Mouse (Mus musculus) myocyte (in vitro differentiated cells): ENCODE results near the gene Bst1. TPM values are rescaled to one million over a fixed set of nuclear protein-coding genes. Genes with fewer than 3 reads are reported as not detected.

ENCODE experiments used
- H3K27me3 ChIP-seq: one replicate; pipeline ENCODE4 v1.6.1; 2011; ENCODE audit not compliant: control insufficient read depth, insufficient read depth, insufficient read length
- H3K36me3 ChIP-seq: one replicate; pipeline ENCODE4 v1.6.1; 2011; ENCODE audit not compliant: control insufficient read depth, insufficient read depth
- H3K4me2 ChIP-seq: one replicate; pipeline ENCODE4 v1.6.1; 2011; ENCODE audit warnings: low read depth, control low read depth
- H3K4me3 ChIP-seq: one replicate; pipeline ENCODE4 v1.5.1; 2011; ENCODE audit warnings: mild to moderate bottlenecking, control low read depth, moderate library complexity
- H3K79me2 ChIP-seq: one replicate; pipeline ENCODE4 v1.6.1; 2011; ENCODE audit not compliant: control insufficient read depth, insufficient read depth
- H3ac ChIP-seq: one replicate; pipeline ENCODE4 v1.6.1; 2011; ENCODE audit not compliant: control insufficient read depth, insufficient read length
- CEBPB ChIP-seq: IDR thresholded peaks from 2 replicates; pipeline ENCODE4 v1.6.1; 2011; ENCODE audit warnings: mild to moderate bottlenecking, moderate library complexity; ENCODE audit not compliant: poor library complexity, insufficient read depth, severe bottlenecking
- E2F4 ChIP-seq: IDR thresholded peaks from one replicate; pipeline ENCODE4 v1.6.1; 2011; ENCODE audit warnings: mild to moderate bottlenecking, control low read depth, moderate library complexity; ENCODE audit not compliant: insufficient read depth
- MAX ChIP-seq: IDR thresholded peaks from one replicate; pipeline ENCODE4 v1.6.1; 2011; ENCODE audit warnings: low read depth, mild to moderate bottlenecking, control low read depth
- MYOD1 ChIP-seq, 3 experiments: IDR thresholded peaks; one replicate each; pipeline ENCODE4 v1.6.1; 2011; ENCODE audit warnings: control low read depth in 2 of 3, low read depth in 2 of 3, mild to moderate bottlenecking in 2 of 3, moderate library complexity in 1 of 3; ENCODE audit not compliant: insufficient read length in 2 of 3, control insufficient read depth in 1 of 3
- MYOG ChIP-seq, 3 experiments: IDR thresholded peaks; one replicate each; pipeline ENCODE4 v1.6.1; 2011; ENCODE audit warnings: control low read depth in 2 of 3, low read depth in 2 of 3, mild to moderate bottlenecking in 2 of 3; ENCODE audit not compliant: insufficient read length in 2 of 3, control insufficient read depth in 1 of 3, insufficient read depth in 1 of 3
- POLR2A ChIP-seq: IDR thresholded peaks from one replicate; pipeline ENCODE4 v1.6.1; 2011; ENCODE audit warnings: low read depth, mild to moderate bottlenecking, control low read depth, moderate library complexity; ENCODE audit not compliant: insufficient read length
- POLR2AphosphoS2 ChIP-seq: IDR thresholded peaks from one replicate; pipeline ENCODE4 v1.6.1; 2011; ENCODE audit warnings: low read depth, control low read depth; ENCODE audit not compliant: insufficient read length
- REST ChIP-seq: IDR thresholded peaks from one replicate; pipeline ENCODE4 v1.6.1; 2011; ENCODE audit warnings: mild to moderate bottlenecking, control low read depth, moderate library complexity; ENCODE audit not compliant: insufficient read depth, insufficient read length
- SRF ChIP-seq: IDR thresholded peaks from one replicate; pipeline ENCODE4 v1.6.1; 2011; ENCODE audit warnings: low read depth; ENCODE audit not compliant: control insufficient read depth, insufficient read length
- TCF12 ChIP-seq: IDR thresholded peaks from one replicate; pipeline ENCODE4 v1.6.1; 2011; ENCODE audit warnings: mild to moderate bottlenecking, control low read depth; ENCODE audit not compliant: poor library complexity, insufficient read depth, severe bottlenecking
- TCF3 ChIP-seq: IDR thresholded peaks from one replicate; pipeline ENCODE4 v1.6.1; 2011; ENCODE audit warnings: low read depth, control low read depth; ENCODE audit not compliant: insufficient read length
- USF1 ChIP-seq: IDR thresholded peaks from one replicate; pipeline ENCODE4 v1.6.1; 2011; ENCODE audit warnings: low read depth, mild to moderate bottlenecking, control low read depth, moderate library complexity
- polyA plus RNA-seq: library from polyadenylated mRNA; unstranded; fragments of >200 nt; fragmentation: generic; extraction: Trizol; gene quantifications from one replicate; pipeline ENCODE4 v1.2.1, GENCODE M21; 2012; ENCODE audit warnings: missing spikeins

The Bst1 gene
- polyA plus RNA-seq, 1 experiment, result not detected

DNA sequence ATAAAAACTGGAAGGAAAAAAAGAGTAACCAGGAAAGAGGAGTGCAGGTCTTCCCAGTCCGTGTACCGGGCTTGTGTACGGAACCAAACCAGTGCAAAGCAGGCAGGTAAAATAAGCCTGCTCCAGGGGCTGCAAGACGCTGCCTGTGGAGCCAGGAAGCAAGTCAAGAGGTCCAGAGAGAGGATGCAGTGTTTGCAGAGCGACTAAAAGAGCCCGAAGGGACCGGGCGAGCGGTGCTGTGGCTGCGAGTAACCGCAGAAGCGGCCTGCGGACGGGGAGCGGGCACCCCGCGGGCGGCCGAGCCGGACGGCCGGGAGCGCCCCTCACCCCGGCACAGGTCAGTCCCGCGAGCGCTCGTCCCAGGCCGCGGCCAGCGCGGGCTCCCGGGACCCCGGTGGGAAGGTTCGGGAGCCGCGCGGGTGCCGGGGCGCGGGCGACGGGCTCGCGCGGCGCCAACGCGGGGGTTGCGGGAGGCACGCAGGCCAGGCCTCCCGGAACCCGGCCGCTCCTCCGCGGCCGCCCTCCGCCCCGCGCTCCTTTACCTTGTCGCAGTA lies 37.2 kb upstream of the Bst1 start:
- Histone ChIP-seq H3K36me3 (no peaks in the 10 kb centered on the region), H3K4me2 (peak overlapping the region; percentile 80), H3K27me3 (no peaks in the 10 kb centered on the region), H3K4me3 (peak overlapping the region; percentile 60), H3K79me2 (peaks cover 48% of the 10 kb centered on the region), H3ac (peak overlapping the region; percentile 83)
- no peak for TF ChIP-seq MYOD1 (IDR thresholded peaks at IDR 0.05; ENCODE audit: control insufficient read depth in 1 of 3, insufficient read length in 2 of 3, low read depth in 2 of 3)
- TF ChIP-seq TCF12, result no peak
- TF ChIP-seq TCF3, result no peak
- no peak for TF ChIP-seq MAX
- no peak for TF ChIP-seq REST
- TF ChIP-seq USF1, result no peak
- no peak for TF ChIP-seq E2F4
- no peak for TF ChIP-seq MYOG (IDR thresholded peaks at IDR 0.05; ENCODE audit: control insufficient read depth in 1 of 3, insufficient read depth in 1 of 3, insufficient read length in 2 of 3, low read depth in 2 of 3)
- no peak for TF ChIP-seq CEBPB
- TF ChIP-seq POLR2A, result no peak
- no peak for TF ChIP-seq SRF
- no peak for TF ChIP-seq POLR2AphosphoS2

DNA sequence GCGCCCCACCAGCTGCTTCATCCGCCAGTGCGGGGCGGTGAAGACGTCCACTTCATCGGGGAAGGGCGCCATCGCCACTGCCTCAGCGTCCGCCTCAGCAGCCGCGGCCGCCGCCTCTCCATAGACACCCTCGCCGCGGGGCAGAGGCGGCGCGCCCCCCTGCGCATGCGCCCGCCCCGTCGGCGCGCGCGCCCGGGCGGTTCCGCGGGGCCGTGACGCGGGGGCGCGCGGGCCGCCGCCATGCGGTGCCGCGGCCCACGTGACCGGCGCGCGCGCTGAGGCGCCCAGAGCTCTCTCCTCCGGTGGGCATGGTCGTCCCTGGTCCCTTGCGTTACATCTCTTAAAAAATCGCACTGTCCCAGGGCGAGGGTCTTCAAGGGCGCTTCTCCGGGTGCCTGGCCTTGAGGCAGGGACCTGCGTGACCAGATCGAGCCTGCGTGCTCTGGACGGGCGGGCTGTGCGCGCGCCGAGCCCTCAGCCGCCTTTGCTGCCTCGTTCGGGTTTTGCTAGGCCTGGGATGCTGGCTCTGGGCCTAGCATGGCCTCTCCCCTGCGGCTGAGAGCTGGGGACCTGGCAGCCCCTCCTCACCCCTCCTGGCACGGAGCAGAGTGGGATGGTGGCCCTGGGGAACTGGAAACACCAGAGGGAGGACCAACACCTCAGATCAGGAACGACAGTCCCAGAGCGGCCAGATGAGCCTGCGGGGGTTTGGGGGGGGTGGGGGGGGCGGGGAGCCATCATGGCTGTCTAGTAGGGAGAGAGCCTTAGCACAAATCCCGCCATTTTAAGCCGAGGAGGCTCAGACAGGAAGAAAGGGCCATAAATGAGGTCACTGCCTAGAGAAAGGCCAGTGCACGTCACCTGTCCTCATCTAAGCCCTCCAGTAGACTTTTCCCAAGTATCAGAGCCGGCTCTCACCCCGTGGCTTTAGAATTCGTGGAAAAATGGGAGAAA lies 36.4 kb upstream of the Bst1 start:
- Histone ChIP-seq H3K4me2 (peak overlapping the region; percentile 76), H3K79me2 (peaks cover 41% of the 10 kb centered on the region), H3K27me3 (no peaks in the 10 kb centered on the region), H3K36me3 (no peaks in the 10 kb centered on the region), H3K4me3 (peak overlapping the region; percentile 60), H3ac (peak overlapping the region; percentile 83)
- TF ChIP-seq MYOG (IDR thresholded peaks at IDR 0.05; ENCODE audit: control insufficient read depth in 1 of 3, insufficient read depth in 1 of 3, insufficient read length in 2 of 3, low read depth in 2 of 3), result no peak
- peak; percentile 84 for TF ChIP-seq USF1
- TF ChIP-seq MYOD1 (IDR thresholded peaks at IDR 0.05; ENCODE audit: control insufficient read depth in 1 of 3, insufficient read length in 2 of 3, low read depth in 2 of 3), result peak in 1 of 3 experiments; percentile 10
- peak; percentile 93 for TF ChIP-seq POLR2AphosphoS2
- TF ChIP-seq REST, result no peak
- no peak for TF ChIP-seq MAX
- TF ChIP-seq TCF12, result no peak
- no peak for TF ChIP-seq CEBPB
- no peak for TF ChIP-seq TCF3
- TF ChIP-seq POLR2A, result peak; percentile 85
- TF ChIP-seq E2F4, result no peak
- TF ChIP-seq SRF, result no peak

DNA sequence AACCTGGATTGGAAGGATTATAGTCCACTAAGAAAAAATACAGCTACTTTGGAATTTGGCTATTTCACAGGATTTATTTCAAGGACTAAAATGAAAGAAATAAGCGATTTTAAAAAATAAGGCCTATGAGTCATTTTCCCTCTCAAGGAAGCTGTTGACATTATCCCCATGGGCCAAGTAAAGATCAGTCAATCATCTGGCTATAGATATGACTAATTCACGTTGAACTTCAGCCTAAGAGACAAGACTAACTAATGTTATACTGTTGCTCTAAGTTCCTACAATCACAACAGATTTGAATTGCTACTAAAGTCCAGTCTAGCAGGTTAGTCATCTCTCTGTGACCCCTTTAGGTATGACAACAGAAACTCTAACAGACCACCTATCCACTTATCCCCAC lies 34.7 kb upstream of the Bst1 start:
- Histone ChIP-seq H3K36me3 (no peaks in the 10 kb centered on the region), H3ac (no peak overlapping the region), H3K4me2 (no peak overlapping the region), H3K79me2 (peaks cover 25% of the 10 kb centered on the region), H3K27me3 (no peaks in the 10 kb centered on the region), H3K4me3 (no peak overlapping the region)
- TF ChIP-seq MAX (no peak), REST (no peak), CEBPB (no peak), POLR2AphosphoS2 (no peak), USF1 (no peak), MYOD1 (IDR thresholded peaks at IDR 0.05; ENCODE audit: control insufficient read depth in 1 of 3, insufficient read length in 2 of 3, low read depth in 2 of 3) (no peak), SRF (no peak), TCF12 (no peak), TCF3 (no peak), MYOG (IDR thresholded peaks at IDR 0.05; ENCODE audit: control insufficient read depth in 1 of 3, insufficient read depth in 1 of 3, insufficient read length in 2 of 3, low read depth in 2 of 3) (no peak), E2F4 (no peak), POLR2A (no peak)

DNA sequence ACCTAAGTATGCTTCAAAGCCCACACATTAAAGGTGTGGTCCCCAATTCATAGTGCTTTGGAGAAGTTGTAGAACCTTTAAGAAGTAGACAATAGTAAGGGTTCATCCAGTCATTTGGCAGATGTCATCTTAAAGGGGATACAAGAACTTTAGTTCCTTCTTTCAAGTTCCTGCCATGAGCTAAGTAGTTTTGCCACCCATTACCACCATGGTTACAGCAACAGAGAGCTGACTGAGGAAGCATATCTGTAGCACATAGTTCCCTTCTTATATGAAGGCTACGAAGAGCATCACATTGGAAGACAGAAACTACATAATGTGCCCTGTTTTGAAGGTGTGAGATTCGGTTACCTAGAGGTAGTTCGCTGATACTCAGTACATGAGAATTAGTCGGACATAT lies 32.1 kb upstream of the Bst1 start:
- no peaks in the 10 kb centered on the region for H3K27me3 ChIP-seq
- H3K4me3 ChIP-seq, result no peak overlapping the region
- no peaks in the 10 kb centered on the region for H3K36me3 ChIP-seq
- no peaks in the 10 kb centered on the region for H3K79me2 ChIP-seq
- no peak overlapping the region for H3ac ChIP-seq
- TF ChIP-seq USF1 (no peak), MAX (no peak), TCF12 (no peak), REST (no peak), TCF3 (no peak), MYOD1 (IDR thresholded peaks at IDR 0.05; ENCODE audit: control insufficient read depth in 1 of 3, insufficient read length in 2 of 3, low read depth in 2 of 3) (no peak), POLR2AphosphoS2 (no peak), CEBPB (no peak), E2F4 (no peak), MYOG (IDR thresholded peaks at IDR 0.05; ENCODE audit: control insufficient read depth in 1 of 3, insufficient read depth in 1 of 3, insufficient read length in 2 of 3, low read depth in 2 of 3) (no peak), SRF (no peak), POLR2A (no peak)
- H3K4me2 ChIP-seq, result no peak overlapping the region
